Mouse (Mus musculus) olfactory bulb, adult 2 months (tissue): ENCODE data around the gene Gm9268.

Experiments used
- CTCF ChIP-seq: fragments of 200-500 bp; IDR thresholded peaks from 2 replicates; pipeline ENCODE4 v1.5.1; 2012; ENCODE audit warnings: low read depth, mild to moderate bottlenecking, low read length, moderate library complexity; ENCODE audit not compliant: insufficient read depth
- POLR2A ChIP-seq: fragments of 200-500 bp; IDR thresholded peaks from 2 replicates; pipeline ENCODE4 v1.6.1; 2012; ENCODE audit warnings: mild to moderate bottlenecking, low read depth, low read length, moderate library complexity; ENCODE audit not compliant: insufficient read depth

- TF ChIP-seq CTCF (no peak), POLR2A (no peak)
These were observed 59.3 kb downstream of the Gm9268 start for GRCm38 (mm10) chr7:43077831-43078230.
